Mouse (Mus musculus) large intestine, adult 2 months (tissue): ENCODE results near the gene Slamf1. TPM values are rescaled to one million over a fixed set of nuclear protein-coding genes. Genes with fewer than 3 reads are reported as not detected.

Experiments
- DNase-seq: peaks from one replicate; pipeline ENCODE4 v3.0.0-alpha.2; 2012; ENCODE audit warnings: low read depth, low spot score
- WGBS: fragments of 180-500 bp; shearing (Covaris S2); methylation state at CpG from one replicate; pipeline ENCODE4 v1.1.7; 2018; 5-methylcytosine and 5-hydroxymethylcytosine counted together
- polyA plus RNA-seq: library from polyadenylated mRNA; depleted of rRNA; stranded (reverse); fragments of >200 nt; gene quantifications from 2 replicates; pipeline ENCODE4 v1.2.3, GENCODE M21; 2012; rRNA removed

Gene Slamf1
- polyA plus RNA-seq = 0.62 and 0.81 TPM in 2 replicates

DNA sequence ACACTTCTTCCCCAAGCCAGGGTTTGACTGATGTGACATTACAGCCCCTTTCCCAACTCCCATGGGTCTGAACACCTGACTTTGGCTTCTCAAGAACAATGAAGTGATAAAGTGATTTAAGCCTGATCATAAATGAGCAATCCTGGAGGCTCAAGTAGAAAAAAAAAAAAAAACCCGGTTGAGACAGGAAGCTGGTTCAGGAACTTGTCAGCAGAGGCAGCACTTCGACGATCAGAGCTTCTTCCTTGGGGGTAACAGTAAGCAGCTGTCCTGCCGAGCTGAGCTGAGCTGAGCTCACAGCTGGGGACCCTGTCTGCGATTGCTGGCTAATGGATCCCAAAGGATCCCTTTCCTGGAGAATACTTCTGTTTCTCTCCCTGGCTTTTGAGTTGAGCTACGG is at the start of gene Slamf1:
Gene Slamf1 (plus strand): TSS at position 230 of the 400 bp plus-strand sequence.
- DNase-seq = no peak

GRCm38 (mm10) chr1:171731195-171731594 is 35.7 kb upstream of the Slamf1 start:
- DNase-seq = no peak

More for the DNA sequence above, at the start of gene Slamf1:
- WGBS = 18% methylated on average over 6 of the region's 6 CpGs

DNA sequence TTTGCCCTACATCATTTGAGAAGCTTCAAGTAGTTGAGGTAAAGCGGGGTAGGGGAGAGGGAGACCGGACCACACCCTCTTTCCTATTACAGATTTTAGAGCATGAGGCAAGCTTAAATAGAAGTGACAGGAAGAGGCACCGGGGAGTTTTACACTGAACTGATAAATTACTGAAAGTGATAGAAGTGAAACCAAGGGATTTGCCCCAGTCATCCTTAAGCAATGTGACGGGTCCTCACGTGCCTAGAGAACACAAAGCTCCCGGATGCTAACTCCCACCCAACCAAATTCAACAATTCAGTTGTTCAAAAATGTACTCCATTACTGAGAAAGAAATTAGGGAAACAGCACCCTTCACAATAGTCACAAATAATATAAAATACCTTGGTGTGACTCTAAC is 32.0 kb upstream of the Slamf1 start:
- no peak for DNase-seq
- WGBS = 80% methylated on average over 6 of the region's 6 CpGs

GRCm38 (mm10) chr1:171748127-171748969 is 18.6 kb upstream of the Slamf1 start:
- WGBS = 75% methylated on average over 3 of the region's 3 CpGs
- DNase-seq = no peak

DNA sequence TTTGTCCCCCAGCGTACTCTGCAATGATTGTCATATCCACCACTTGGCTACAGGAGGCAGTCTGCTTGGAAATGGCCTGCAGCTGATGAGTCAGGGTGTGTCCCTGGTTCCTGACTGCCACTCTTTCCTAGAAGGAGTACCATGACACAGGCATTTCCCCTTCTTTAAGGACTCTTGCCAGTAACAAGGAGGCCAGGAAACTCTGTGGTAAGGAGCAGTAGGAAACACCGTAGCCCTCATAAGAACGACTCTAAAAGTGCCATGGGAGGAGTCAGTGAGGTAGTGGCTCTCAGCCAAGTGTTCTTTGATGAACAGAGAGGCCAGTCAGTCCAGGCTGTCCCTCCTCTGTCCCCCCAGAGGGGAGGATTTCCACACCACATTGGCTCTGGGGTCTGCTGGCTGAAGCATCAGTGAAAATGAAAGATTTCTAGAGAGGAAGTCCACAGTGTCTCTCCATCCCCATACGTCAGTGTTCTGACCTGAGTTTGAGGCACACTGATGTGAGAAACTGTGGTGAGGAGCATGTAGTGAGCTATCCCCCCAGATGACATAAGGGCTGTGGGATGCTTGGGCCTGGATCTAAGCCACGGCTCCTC is 5.0 kb upstream of the Slamf1 start:
- DNase-seq = no peak
- WGBS = 56% methylated on average over 5 of the region's 5 CpGs

DNA sequence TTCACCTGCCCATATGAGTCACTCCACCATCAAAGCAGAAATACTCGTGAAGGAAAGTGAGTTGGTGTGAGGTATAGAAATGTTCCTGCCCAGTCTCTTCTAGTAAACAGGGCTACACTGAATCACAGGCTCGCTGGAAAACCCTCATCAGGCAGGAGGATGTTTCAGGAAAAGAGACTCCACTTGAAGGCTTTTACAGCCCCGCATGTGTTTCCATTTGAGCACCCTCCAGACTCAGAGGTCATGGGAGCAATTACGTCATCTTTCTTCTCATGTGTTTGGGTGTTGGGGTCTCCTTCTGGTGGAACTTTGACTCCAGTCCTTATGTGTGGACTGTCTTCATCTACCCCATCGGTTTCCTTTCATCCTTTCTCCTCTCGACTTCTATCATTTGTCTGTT is 4.1 kb downstream of the Slamf1 start:
- no peak for DNase-seq
- WGBS = 57% methylated on average over 6 of the region's 6 CpGs

GRCm38 (mm10) chr1:171772121-171772735 is 5.3 kb downstream of the Slamf1 start:
- 41% methylated on average over 8 of the region's 8 CpGs for WGBS
- DNase-seq = no peak

GRCm38 (mm10) chr1:171773232-171773989 is 6.5 kb downstream of the Slamf1 start:
- WGBS = 79% methylated on average over 10 of the region's 10 CpGs
- DNase-seq = no peak

DNA sequence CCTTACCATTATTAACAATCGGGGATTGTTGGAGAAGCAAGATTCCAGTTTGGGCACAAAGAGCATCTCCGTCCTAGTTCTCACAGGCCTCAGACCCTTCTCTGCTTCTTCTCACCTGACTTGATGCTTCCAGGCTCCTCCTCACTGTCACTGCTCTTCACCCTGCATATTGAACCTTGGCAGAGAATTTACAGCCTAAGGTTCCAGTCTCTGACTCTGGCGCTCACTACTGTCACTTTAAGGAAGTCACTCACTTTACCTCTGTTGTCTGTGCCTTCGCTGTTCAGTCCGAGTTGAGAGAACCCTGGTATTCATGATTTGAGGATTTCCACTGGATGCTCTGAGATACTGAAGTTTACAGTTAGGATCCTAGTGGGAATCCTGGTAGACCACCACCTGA is 7.3 kb downstream of the Slamf1 start:
- no peak for DNase-seq
- 70% methylated on average over 5 of the region's 5 CpGs for WGBS

DNA sequence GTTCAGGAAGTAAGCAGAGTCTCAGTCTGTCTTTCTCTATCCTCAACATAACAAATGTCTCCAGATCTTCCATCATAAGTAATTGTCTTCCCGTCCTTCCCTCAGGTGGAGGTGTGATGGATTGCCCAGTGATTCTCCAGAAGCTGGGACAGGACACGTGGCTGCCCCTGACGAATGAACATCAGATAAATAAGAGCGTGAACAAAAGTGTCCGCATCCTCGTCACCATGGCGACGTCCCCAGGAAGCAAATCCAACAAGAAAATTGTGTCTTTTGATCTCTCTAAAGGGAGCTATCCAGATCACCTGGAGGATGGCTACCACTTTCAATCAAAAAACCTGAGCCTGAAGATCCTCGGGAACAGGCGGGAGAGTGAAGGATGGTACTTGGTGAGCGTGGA is 7.8 kb downstream of the Slamf1 start:
- WGBS = 71% methylated on average over 11 of the region's 11 CpGs
- DNase-seq = no peak

DNA sequence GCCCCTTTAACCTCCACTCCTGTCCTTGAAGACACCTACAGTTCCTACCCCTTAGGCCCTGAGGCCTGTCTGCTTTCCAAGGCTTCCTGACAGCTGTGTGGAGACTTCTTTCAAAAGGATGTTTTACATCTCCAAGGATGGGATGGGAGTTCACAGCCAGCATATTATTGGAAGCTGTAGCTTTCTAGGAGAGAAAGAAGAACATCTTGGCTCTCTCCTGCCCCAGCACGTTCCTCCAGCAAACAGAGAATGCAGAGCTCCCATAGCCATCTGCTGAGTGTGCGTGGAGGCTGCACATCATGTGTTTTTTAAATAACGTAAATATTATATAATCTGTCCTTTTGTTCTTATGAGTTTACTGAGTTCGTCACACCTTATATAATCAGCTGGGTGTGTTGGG is 8.9 kb downstream of the Slamf1 start:
- WGBS = 47% methylated on average over 4 of the region's 4 CpGs
- DNase-seq = no peak

DNA sequence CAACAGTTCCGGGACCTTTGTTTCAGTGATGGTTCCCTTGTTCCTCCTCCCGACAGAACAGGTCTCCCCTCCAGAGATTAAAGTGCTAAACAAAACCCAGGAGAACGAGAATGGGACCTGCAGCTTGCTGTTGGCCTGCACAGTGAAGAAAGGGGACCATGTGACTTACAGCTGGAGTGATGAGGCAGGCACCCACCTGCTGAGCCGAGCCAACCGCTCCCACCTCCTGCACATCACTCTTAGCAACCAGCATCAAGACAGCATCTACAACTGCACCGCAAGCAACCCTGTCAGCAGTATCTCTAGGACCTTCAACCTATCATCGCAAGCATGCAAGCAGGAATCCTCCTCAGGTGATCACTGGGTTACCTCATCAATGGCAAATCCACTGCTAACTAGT is 10.1 kb downstream of the Slamf1 start:
- 75% methylated on average over 7 of the region's 7 CpGs for WGBS
- no peak for DNase-seq

- DNase-seq = no peak
- 78% methylated on average over 5 of the region's 5 CpGs for WGBS
Observed at GRCm38 (mm10) chr1:171782287-171782915, 15.5 kb downstream of the Slamf1 start.

- no peak for DNase-seq
- WGBS = 80% methylated on average over 1 of the region's 1 CpGs
Observed at GRCm38 (mm10) chr1:171785871-171786270, 18.9 kb downstream of the Slamf1 start.

GRCm38 (mm10) chr1:171787281-171788015 is 20.5 kb downstream of the Slamf1 start:
- 68% methylated on average over 6 of the region's 6 CpGs for WGBS
- no peak for DNase-seq

DNA sequence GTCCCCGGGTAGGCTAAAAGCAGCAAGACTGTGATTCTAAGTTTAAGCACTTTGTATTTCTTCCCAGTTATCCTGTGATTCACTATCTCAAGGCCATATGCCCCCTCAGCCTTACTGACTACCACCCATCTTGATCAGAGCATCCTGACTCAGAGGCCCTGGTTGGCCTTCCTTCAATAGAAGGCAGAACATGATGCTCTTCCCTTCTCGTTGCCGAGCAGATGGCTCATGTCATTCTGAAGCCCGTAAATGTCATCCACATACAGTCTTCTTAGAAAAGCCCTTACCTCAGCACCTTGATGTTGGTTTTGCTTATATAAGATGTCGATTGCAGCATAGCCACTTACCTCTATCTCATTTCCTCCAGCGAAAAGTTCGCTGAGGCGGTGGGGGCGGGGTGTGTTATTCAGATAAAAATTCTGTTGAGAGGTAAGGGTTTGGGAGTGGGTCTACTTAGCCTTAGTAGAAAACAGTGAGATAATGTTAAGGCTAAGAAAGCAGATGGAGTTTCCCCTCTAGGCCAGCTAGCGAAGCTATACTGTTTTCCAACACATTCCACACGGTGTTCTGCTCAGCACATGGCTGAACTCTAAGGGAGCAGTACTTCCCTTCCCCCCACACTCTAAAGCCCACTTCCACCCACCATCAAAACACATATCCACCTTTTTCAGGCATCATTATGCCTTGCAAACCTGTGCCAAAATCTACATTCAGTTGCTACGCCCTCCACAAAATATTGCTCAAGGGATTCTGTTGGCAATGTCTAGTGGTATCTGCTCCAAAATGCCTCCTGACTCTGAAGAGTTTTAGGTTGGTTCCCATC is 21.7 kb downstream of the Slamf1 start:
- WGBS = 60% methylated on average over 12 of the region's 12 CpGs
- no peak for DNase-seq

DNA sequence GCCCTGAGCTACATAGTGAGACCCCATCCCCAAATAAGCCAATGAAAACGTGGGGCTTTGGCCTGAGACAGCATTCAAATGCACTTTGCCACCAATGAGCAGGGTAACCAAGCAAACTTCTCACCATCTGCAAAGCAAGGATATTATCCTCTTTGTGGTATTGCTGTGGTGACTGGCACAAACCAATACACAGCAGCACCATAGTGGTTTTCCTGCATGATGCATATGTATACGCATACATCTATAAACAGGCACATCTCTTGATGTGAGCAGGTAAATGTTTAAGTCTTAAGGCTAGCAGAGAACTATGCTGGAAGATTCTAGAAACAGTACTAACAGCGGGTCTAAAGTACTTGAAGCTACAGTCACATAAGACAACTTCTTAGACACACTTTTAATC is 22.5 kb downstream of the Slamf1 start:
- WGBS = 72% methylated on average over 3 of the region's 3 CpGs
- no peak for DNase-seq

GRCm38 (mm10) chr1:171791491-171791890 is 24.6 kb downstream of the Slamf1 start:
- DNase-seq = no peak
- WGBS = 86% methylated on average over 3 of the region's 3 CpGs
